Mouse (Mus musculus) ZHBTc4 (cell line): ENCODE measurements around the gene Zdbf2.

Source experiments
- DNase-seq: peaks from one replicate; pipeline ENCODE4 v3.0.0-alpha.2; 2011; ENCODE audit warnings: low read depth, low spot score

Zdbf2 gene

DNA sequence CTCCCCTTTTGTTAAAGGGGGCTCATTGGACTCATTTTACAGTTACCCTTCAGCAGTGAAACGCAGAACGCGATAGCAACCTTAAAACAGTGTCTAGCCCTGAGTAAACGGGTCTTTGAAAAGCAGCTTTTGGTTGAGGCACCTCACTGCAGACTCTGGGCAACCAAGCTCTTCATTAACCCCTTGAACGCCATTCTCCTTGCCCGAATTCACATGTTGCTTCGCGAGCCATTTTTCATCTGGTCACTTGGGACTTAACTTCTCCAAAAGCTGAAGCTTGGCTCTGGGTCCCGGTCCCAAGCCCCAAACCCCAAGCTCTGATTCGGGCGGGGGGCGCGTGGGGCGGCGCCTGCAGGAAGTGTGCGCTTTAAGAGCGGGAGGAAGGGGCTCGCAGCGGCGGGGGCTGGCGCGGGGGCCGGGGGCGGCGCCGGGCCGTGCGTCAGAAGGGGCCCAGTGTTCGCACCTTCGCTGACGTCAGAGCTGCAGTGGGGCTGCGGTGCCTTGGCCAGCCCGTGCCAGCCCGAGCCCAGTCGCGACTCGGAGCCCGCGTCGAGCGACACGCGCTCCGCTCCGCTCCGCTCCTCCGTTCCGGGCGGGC lies at the start of gene Zdbf2:
Gene Zdbf2, plus strand, starts transcription at position 525 of the 598 bp plus-strand sequence.
- DNase-seq: peak; percentile 69

DNA sequence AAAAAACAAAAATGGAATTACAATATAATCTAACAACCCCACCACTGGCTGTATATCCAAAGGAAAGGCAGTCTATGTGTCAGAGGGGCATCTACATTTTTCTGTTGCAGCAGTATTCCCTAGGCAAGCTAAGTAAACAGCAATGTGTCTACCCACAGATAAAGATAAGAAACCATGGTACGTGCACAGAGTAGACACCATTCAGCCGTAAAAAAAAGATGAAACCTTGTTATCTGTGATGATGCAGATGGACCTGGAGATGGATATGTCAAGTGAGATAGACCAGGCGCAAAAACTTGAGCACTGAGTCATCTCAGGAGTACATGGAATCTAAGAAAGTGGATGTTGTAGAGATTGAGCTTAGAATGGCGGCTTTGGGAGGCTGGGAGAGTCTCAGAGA lies 48.1 kb upstream of the Zdbf2 start:
- DNase-seq: no peak

DNA sequence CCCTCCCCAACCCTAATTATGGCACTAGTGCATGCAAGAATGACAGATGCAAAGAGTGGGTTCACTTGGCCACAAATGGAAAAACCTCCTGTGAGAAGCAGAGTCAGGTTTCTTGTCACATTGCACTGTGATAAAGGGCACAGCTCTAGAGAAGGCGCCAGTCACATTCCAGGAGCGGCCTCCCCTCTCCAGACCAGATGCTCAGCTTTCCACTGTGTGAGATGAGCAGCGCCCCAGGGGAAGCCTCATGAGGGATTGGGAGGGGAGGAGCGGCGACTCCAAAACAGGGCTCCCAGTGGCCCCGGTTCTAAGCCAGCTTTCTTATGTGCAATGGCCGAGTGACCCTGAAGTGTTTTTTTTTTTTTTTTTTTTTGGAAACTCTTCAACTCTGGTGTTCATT lies 47.2 kb upstream of the Zdbf2 start:
- peak; percentile 63 for DNase-seq

DNA sequence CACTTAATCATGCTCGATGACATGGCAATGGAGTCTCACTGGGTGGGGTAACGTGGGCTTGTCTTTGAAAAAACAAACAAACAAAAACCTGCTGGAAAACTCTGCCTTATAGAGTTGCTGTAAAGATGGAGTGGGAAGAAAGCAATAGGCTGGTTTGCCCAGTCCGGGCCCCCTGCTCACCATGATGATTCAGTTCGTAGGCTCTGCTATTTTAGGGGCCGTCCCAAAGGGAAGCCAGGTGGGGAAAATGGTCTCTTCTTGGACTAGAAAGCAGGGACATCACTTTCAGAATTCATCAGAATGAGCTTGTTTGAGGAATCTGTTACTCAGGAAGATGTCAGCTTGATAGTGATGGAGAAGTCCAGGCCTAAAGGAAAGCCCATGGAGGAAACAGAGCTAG lies 45.8 kb upstream of the Zdbf2 start:
- no peak for DNase-seq

DNA sequence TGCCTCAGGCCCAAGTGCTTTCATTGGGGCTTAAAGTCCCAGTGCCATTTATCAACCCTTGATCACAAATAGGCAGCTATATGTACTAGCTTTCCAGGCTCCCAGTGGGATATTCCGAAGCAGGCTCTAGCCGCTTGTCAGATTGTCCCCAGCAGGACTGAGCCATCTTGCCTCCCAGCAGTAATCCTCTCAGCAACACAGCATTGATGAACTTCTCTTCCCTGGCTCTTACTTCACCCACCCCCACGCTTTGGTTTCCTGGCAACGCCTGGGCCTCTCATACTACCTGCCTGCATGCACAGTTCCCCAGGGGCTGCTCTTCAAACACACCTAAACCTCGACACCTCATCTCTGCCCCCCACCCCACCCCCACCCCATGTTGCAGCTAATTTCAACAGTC lies 35.7 kb upstream of the Zdbf2 start:
- DNase-seq: no peak

DNA sequence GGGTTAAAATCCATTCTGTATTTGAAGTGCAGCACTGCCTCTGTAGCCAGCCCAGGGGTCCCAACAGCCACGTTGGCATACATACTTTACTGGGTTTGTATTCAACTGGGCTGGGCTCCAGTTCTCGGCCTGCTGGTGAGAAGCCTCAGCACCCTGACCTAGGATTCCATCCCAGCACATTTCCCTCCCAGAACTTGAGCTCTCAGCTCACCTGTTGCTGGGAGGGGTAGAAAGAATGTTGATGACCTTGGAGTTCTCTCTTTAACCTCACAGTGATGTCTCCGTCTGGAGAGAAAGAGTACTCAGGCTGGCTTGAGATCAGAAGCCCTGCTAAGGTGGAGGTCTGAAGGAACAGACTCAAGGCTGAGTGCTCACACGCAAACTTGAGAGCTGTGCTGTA lies 33.8 kb upstream of the Zdbf2 start:
- DNase-seq: peak; percentile 70

DNA sequence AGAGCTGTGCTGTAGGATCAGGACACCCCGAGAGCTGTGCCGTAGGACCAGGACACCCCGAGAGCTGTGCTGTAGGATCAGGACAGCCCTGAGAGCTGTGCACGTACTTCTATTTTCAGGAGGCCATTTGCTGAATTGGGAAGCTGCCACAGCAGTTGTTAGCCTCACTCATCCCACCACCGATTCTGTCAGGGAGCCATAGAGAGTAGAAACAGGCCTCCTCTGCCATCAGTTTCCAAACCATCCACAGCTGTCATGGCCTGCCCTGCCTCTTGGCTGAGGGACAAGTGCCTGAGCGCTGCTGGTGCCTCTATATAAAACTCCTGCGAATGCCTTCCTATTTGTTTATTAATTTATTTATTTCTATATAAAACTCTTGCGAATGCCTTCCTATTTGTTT lies 33.3 kb upstream of the Zdbf2 start:
- no peak for DNase-seq

DNA sequence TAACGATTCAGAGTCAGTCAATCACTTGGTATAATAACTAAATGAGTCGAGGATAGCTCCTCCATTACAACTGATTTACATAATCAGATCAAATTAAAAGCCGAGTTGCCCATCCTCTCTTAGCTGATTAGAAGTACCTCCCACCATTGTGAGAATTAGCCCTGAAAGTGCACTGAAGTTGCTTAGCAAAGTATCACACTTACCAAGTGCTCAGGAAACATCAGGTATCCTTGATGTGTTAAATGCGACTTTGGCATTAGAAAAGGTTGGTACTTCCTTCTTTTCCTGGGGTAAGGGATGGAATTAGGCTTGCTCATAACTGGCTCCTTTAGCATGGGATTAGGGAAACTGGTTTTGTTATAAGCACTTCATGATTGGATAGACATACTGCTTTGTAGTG lies 29.2 kb upstream of the Zdbf2 start:
- peak; percentile 52 for DNase-seq

DNA sequence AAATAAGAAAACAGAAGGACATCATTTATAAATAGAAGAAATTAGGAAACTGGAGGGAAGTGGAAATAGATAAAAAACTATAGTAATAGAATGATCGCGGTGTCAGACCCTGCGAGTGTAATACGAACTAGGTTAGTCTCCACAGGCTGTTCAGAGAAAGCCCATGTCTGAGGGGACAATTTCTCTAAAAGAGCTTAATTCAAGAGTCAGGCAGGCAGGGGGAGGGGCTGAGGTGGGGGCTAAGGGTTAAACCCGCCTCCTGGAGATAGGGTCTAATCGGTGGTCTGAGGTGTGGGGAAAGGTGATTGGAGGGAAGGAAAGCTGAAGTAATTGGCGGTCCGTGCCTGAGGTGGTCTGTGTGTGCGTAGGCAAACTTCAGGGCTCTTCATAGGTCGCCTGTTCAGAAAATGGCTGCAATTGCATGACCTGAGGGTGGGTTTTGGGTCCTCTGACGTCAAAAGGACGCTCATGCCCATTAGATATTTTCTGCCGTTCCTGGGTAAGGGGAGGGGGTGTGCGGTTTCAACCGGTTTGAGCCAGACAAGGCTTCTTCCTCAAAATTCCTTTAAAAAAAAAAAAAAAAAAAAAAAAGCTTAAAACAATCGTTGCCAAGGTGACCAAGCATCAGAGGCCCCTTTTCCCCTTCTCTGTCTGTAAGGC lies 26.1 kb upstream of the Zdbf2 start:
- peak; percentile 96 for DNase-seq

DNA sequence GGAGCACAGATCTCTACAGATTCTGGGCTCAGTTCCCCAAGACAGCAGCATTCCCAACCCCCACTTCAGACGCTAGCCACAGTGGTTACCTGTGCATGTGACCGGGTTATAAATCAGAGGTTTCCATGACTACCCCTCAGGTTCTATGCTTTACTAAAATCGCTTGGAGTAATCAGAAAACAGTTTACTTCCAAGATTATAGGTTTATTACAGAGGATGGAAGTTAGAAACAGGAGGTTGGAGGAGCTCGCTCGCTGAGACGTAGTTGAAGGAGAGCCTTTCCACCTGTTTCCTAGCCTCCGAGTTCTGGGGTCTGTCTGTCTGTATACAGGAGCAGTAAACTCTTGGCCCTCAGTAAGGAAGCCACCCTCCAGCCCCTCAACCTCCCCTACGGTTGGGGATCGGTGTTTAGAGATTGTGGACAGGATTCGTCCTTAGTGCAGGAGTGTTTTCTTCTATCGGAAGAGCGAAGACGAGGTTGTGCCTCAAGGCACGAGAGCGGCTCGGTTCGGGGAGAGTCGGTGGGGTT lies 25.2 kb upstream of the Zdbf2 start:
- DNase-seq: peak; percentile 65

DNA sequence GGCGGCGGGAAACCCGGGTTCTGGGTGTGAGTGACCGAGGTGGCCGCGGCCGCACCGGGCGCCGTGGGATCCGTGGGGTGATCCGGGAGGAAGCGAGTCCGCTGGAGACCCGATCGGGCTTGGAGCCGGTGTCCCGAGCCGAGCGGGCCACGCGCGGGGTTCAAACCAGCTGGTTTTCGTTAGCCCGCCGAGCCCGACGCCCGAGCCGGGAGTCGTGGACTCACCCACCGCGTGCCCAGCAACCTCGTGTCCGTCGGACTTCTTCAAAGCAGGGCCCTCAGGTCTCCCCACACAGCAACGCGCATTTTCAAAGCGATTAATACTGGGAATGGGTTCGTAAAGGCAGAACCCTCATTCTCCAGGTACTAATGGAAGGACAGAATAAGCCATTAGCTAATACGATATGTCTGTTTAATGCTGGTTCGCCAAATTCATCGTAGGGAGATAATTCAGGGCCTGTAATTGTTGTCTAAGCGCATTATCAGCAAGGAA lies 24.7 kb upstream of the Zdbf2 start:
- DNase-seq: no peak

DNA sequence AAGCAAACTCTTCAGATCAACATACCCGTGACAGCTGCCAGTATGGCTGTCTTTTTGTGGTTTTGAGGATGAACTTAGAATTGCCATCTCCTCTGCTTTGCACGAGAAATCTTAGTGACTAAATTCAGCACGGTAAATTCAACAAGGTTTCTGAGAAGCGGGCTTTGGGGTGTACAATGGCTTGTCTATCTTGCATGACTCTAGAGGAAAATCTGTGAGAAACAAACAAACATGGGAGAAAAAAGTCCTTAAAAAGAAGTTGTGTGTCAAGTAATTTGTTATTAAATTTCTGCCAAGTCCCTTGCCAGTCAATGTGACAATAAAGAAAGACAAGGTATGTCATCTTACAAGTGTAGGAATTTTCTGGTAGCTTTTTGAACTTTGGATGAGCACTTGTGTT lies 23.8 kb upstream of the Zdbf2 start:
- no peak for DNase-seq

DNA sequence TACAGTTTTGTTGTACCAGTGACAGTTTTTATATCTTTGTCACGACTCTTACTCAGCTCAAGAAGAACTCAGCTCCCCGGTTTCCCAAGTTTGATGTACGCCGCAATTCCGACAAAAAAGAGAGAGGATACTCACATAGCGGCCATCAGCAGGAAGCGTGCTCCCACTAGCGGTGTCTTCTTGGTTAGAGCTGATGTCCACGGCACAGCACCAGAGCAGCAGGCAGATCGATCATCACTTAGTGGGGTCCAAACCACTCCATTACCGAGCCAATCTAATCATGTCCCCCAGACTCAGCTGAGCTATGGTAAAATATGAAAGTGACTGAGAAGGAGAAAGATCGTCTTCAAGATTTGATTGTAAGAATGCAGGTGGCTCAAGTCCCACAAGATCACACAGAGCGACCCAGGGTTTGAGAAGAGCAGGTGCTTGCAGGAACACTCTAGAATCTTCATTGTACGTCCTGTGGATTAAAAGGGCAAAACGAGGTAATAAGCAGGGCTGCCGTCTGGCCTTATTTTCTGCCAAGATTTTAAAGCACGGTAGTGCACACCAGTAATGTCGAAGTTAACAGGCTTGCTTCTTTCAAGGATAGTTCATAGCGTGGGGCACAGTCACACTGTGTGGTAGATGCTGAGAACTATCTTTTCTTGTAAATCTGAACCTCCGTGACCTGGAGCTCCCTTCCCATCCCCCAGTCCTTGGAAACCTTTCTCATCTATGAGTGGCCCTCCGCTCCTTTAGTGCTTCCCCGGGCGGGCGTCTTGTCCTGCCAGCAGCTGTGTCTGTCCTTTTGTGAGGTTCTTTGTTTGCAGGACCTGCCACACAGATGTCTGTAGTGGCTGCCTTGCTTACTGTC lies 20.5 kb upstream of the Zdbf2 start:
- DNase-seq: no peak

DNA sequence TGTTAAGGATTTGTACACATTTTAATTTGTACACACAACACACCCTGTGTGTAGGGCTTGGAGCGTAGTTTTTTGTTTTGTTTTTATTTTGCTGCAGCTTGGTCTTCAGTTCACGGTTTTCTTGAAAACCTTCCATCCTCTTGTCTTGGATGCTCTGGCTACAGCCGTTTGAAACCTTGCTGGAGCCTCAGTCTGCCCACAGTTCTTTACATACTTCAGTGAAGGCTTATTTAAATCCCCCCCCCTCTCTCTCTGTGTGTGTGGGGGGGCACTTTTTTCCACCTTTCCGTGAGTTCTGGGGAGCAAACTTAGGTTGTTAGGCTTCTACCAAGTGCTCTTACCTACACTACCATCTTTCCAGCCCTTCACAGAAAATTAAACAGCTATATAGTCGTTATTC lies 19.8 kb upstream of the Zdbf2 start:
- no peak for DNase-seq

DNA sequence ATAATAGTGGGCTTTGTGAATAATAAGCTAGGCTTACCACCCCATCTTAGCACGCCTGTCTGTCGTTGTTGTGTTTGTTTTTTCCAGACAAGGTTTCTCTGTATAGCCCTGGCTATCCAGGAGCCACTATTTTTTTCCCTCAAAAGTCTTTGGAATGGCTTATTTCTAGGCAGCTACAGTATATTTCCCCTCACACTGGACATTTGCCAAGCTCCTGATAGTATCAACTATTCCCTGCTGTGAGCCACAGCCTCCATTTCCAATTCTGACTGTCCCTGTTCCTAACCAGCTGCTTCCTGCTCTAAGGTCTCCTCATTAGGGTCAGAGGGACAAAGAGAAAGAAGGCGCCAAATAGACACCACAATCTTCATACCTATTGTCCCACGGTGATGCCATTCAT lies 18.0 kb upstream of the Zdbf2 start:
- no peak for DNase-seq

DNA sequence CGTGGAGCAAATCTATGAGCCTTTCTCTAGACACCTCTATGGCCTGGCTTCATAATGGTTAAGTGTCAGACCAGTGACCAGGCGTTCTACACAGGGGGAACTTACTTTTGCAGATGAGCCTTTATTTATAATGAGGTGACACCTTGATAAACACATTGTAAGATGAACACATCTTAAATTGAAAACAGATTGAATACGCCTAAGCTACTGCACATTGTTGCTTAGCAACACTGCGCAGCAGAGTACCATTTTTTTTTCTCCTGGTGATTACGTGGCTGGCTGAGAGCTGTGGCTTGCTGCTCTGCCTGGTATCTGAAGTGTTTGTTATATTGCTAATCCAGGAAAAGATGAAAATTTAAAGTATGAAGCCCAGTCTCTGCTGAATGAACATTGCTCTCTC lies 17.0 kb upstream of the Zdbf2 start:
- no peak for DNase-seq

DNA sequence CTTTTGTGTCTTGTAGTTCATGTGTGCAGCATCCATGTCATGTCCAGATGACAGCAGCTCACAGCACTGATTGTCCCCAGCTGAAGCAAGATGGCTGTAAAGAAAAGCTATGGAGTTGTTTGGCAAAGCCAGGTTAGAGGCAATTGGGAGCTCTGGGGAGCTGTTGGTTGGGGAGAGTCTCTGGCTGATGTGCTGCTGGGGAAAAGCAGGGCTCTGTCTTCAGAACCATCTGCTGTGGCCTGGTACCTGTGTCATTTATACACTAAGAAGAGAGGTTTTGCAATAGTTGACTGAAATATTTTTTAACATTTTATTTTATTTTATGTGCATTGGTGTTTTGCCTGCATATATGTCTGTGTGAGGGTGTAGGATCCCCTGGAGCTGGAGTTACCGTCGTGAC lies 14.6 kb upstream of the Zdbf2 start:
- no peak for DNase-seq

DNA sequence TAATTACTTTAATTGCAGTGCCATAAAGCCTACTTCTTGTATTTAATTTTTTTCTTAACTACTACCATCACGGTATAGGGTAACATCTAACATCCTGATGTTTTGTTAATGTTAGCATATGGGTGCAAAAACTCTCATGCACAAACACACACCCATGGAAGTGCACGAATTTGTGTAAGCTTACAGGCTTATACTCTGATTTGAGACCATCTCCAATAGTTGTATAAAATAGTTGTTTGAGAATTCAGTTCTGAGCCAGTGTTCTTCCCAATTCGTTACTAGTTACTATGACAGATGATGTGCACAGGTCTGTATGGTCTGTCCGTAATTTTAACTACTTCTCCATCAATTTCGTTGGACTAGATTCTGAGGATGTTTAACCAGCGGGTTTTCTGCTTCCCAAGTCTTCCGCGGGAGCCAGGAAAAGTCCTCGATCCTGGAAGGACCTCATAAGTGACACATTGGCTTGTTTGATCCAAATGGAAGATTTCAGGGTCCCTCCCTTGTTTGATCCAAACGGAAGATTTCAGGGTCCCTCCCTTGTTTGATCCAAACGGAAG lies 13.7 kb upstream of the Zdbf2 start:
- no peak for DNase-seq

DNA sequence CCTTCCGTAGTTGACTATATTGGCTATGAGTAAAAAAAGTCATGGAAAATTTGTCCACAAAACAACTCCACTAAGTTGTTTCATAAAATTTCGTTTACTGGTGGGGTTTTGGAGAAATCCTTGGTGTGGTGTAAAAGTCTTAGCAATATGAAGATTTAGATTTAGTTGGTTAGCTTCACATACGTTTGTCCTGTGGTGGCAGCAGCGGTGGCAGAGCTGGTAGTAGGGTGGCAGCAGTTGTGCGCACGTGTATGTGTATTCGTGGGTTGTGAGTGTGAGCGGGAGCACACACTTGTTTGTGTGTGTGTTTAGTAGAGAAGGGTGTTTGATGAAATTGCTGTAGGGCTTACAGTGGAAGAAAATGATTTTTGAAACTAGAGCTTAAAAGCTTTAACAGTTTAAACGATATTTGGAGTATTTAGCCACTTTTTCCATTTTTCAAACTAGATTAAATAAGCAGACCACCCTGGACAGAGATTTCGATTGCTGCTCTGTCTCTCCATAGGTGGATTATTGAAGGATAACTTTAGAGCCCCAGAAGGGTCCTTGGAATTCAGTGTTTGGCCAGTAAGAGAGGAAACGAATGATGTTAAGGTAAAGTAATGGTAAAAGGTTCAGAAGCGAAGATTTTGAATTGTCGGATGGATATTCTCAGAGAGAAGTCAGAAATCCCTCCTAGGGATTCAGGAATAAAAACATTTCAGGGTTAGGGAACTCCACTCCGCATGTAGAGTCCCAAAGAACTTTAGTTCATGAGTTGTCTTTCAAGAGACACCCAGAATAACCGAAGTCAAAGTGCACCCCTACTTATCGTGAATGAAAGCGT lies 12.9 kb upstream of the Zdbf2 start:
- no peak for DNase-seq

DNA sequence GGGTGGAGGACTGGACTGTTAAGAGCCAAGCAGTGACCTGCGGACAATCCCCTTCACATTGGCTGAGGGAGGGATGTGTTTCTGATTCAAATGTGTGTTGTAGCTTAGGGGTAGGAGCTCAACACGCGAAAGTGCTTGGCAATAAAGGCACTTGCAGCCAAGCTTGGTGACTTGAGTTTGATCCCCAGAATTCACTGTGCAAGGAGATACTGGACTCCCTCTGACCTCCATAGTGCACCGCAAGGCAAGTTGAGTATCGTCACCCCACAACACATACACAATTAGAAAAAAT lies 12.4 kb upstream of the Zdbf2 start:
- no peak for DNase-seq

DNA sequence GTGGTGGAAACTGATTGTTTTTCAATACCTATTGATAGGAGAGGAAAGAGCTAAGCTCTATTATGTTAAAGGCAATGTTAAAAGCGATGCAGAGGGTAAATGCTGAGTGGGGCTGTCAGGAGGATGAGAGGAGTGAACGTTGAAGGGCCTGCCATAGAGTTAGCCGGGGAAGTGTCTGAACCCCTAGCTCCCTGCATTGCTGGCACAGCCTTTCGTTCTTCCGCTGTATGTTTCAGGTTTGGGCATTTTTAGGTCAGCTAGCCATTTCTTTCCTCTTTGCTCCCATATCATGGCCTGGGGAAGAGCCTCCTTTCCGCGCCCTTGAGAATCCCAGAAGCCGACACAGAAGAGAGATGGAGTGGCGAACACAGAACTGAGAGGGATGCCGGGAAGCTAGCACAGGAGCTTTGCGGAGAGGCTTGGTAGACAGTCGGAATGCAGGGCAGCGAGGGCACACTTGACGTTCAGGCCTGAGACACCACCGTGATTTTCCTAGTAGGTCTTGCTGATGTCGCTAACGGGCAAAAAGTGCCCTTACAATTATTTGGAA lies 11.9 kb upstream of the Zdbf2 start:
- DNase-seq: no peak
